Mouse (Mus musculus) C2C12 (cell line): ENCODE results near the gene Zfp579. TPM values are rescaled to one million over a fixed set of nuclear protein-coding genes. Genes with fewer than 3 reads are reported as not detected.
A peak's percentile ranks its signal among the peaks of the same experiment; 100 is the strongest.

Experiments used
- H3K27me3 ChIP-seq: one replicate; pipeline ENCODE4 v1.6.1; 2011; ENCODE audit not compliant: control insufficient read depth, insufficient read depth, insufficient read length
- H3K36me3 ChIP-seq: one replicate; pipeline ENCODE4 v1.6.1; 2011; ENCODE audit not compliant: control insufficient read depth, insufficient read depth
- H3K4me3 ChIP-seq: one replicate; pipeline ENCODE4 v1.5.1; 2011; ENCODE audit warnings: mild to moderate bottlenecking, control low read depth; ENCODE audit not compliant: poor library complexity, insufficient read depth, severe bottlenecking
- H3K79me2 ChIP-seq: one replicate; pipeline ENCODE4 v1.6.1; 2011; ENCODE audit not compliant: control insufficient read depth, insufficient read depth
- H3K79me3 ChIP-seq: one replicate; pipeline ENCODE4 v1.6.1; 2011; ENCODE audit warnings: low read depth, control low read depth
- H3ac ChIP-seq: one replicate; pipeline ENCODE3; 2011; ENCODE audit warnings: low read depth; ENCODE audit not compliant: control insufficient read depth, insufficient read length
- CEBPB ChIP-seq: IDR thresholded peaks from one replicate; pipeline ENCODE4 v1.6.1; 2011; ENCODE audit warnings: low read depth, mild to moderate bottlenecking, control low read depth, moderate library complexity
- CTCF ChIP-seq: IDR thresholded peaks from one replicate; pipeline ENCODE4 v1.5.1; 2011; ENCODE audit not compliant: control insufficient read depth, insufficient read depth, insufficient read length
- FOSL1 ChIP-seq: IDR thresholded peaks from one replicate; pipeline ENCODE4 v1.8.0; 2011; ENCODE audit warnings: mild to moderate bottlenecking, low read length; ENCODE audit not compliant: poor library complexity, insufficient read depth, severe bottlenecking
- MAX ChIP-seq: IDR thresholded peaks from one replicate; pipeline ENCODE4 v1.6.1; 2011; ENCODE audit warnings: mild to moderate bottlenecking, control low read depth
- MYOD1 ChIP-seq: IDR thresholded peaks from one replicate; pipeline ENCODE4 v1.6.1; 2011; ENCODE audit warnings: low read depth; ENCODE audit not compliant: control insufficient read depth, insufficient read length
- MYOG ChIP-seq: IDR thresholded peaks from one replicate; pipeline ENCODE4 v1.6.1; 2011; ENCODE audit not compliant: control insufficient read depth, insufficient read length; ENCODE audit errors: extremely low read depth
- USF1 ChIP-seq: IDR thresholded peaks from one replicate; pipeline ENCODE4 v1.6.1; 2011; ENCODE audit warnings: low read depth, mild to moderate bottlenecking, control low read depth, moderate library complexity
- long read RNA-seq, 2 experiments: library from polyadenylated mRNA; unstranded; transcript quantifications; one replicate each; pipeline ENCODE4 v2.0.0; 2019 to 2020
- polyA plus RNA-seq: library from polyadenylated mRNA; unstranded; fragments of >200 nt; fragmentation: generic; extraction: Trizol; gene quantifications from one replicate; pipeline ENCODE4 v1.2.1, GENCODE M21; 2012; ENCODE audit warnings: missing spikeins

Zfp579 gene
- polyA plus RNA-seq, result 10.1 TPM
- long read RNA-seq, experiment 1, partial matches to known transcripts, result 0 of 11 reads
- long read RNA-seq, experiment 1, other reads (novel, unspliced or antisense), result 0 of 11 reads
- long read RNA-seq, experiment 2, transcript Zfp579-201 (2 exons, 2,157 nt), result major isoform, 12 of 12 reads
- long read RNA-seq, experiment 2, partial matches to known transcripts, result 0 of 12 reads
- long read RNA-seq, experiment 2, other reads (novel, unspliced or antisense), result 0 of 12 reads

DNA sequence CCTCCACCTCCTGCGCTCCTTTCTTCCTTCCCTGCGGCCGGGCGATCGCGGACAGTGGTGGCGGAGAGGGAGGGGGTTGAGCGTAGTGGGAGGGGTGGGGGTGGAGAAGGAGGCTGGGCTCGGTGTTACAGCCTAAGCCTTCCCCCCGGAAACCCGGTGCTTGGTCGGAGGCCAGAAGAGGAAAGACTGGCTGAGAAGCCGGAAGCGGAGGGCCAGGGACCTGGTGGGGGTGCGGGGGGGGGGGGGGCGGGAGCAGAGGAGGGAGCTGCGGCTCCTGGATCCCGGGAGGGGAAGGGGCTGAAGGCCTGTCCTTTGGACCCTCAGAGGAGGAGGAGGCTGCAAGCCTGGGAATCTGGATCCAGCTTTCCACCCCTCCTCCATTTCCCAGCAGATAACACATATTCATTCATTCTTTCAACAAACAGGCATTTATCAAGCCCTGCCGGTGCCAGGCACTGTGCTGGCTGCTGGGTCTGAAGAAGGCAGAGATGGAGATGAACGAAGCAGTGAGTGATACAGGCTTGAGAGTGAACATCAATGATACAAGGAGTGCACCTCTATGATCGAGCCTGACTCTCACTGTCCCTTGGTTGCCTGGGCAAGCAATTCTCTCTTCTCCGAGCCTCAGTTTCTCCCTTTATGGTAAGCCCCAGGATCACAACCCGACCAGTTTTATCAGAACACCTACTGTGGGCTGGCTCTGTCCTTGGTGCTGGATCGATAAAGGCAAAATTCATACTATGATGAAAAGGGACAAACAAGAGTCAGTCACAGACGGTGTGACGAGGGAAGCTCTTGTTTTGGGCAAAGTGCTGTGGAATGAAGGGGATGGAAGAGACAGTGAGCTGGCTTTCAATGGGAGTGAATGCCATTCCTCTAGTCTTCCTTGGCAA, at the start of gene Zfp579:
Gene Zfp579 (minus strand): TSS at position 156 of the 893 bp plus-strand sequence.
- H3K79me2 ChIP-seq, result peaks cover 6% of the 10 kb centered on the region
- no peaks in the 10 kb centered on the region for H3K36me3 ChIP-seq
- no peaks in the 10 kb centered on the region for H3K79me3 ChIP-seq

DNA sequence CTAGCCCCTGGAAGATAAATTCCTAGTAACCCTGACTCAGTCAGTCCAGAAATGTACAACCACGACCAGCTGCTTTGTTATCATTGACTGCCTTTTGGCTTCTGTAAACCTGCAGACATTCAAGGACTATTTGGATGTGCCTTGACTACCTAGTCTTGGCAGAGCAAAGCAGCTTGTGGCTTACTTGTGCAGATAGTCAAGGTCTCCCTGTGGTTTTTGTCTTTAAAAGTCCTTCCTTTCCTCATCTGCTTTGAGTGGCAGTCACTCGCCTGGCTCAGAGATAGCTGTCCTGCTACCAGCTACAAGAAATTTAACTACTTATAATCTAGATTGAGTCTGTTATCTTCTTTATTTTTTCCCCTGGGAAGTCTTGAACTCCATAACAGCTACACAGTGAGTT, 49.0 kb upstream of the Zfp579 start:
- Histone ChIP-seq H3K36me3 (no peaks in the 10 kb centered on the region), H3K79me3 (no peaks in the 10 kb centered on the region), H3ac (no peak overlapping the region), H3K27me3 (no peaks in the 10 kb centered on the region), H3K4me3 (no peak overlapping the region), H3K79me2 (no peaks in the 10 kb centered on the region)
- TF ChIP-seq MAX, result no peak
- TF ChIP-seq MYOD1, result no peak
- TF ChIP-seq CTCF, result no peak
- no peak for TF ChIP-seq CEBPB
- no peak for TF ChIP-seq MYOG
- no peak for TF ChIP-seq FOSL1
- TF ChIP-seq USF1, result no peak

More for the DNA sequence above, at the start of gene Zfp579:
- Histone ChIP-seq H3K4me3 (peak within 1 kb of the TSS; percentile 43), H3ac (peak within 1 kb of the TSS; percentile 72), H3K27me3 (no peaks in the 10 kb centered on the region)
- TF ChIP-seq CEBPB, result no peak

DNA sequence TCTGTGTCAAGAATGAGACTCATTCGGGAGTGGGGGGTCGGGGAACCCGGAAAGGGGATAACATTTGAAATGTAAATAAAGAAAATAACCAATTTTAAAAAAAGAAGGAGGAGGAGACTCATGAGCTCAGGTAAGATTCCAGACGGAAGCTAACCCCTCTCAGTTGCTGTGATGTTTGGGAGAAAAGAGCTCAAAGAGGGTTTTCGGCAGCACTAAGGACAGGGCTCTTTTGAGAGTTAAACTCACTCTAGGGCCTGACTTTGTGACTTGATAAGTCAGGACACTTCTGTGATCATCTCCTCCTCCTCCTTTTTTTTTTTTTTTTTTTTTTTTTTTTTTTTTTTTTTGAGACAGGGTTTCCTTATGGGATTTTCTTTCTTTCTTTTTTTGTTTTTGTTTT, 43.0 kb upstream of the Zfp579 start:
- H3K4me3 ChIP-seq, result peak overlapping the region; percentile 39
- H3K79me3 ChIP-seq, result peaks cover 1% of the 10 kb centered on the region
- no peaks in the 10 kb centered on the region for H3K79me2 ChIP-seq
- H3ac ChIP-seq, result no peak overlapping the region
- H3K36me3 ChIP-seq, result no peaks in the 10 kb centered on the region
- TF ChIP-seq MAX, result no peak
- no peak for TF ChIP-seq FOSL1
- TF ChIP-seq MYOG, result no peak
- no peak for TF ChIP-seq MYOD1
- TF ChIP-seq USF1, result no peak
- TF ChIP-seq CEBPB, result no peak
- no peak for TF ChIP-seq CTCF
- no peaks in the 10 kb centered on the region for H3K27me3 ChIP-seq

DNA sequence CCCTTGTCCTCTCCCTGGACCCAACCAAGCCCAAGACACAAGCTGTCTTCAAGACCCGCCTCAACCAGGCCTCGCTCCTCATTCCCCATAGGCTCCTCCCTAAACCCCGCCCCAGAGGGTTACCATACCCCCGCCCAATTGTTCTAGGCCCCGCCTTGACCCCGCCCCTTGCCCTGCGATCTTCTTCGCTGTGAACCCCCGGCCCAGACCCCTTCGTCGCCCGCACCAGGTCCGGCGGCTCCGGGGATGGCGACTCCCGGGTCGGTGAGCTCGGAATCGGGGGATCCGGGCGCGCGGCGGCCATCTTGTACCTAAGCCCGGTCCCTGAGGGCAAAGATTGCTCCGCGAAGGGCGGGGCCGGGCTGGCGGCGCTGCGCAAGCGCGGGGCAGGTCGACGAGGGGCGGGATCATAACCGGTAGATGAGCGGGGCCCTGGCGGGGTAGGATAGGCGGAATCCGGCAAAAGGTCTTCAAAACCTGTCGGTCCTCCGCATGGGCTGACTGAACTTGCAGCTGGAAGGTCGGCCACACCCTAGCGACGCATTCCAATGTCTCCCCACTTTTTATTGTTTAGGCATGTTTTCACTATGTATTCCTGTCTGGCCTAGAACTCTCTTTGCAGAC, 42.3 kb upstream of the Zfp579 start, which contains the start of gene Zfp784:
Gene Zfp784 (minus strand): TSS at position 338 of the 624 bp plus-strand sequence.
- peak within 1 kb of the TSS; percentile 56 for H3ac ChIP-seq
- peaks cover 3% of the 10 kb centered on the region for H3K36me3 ChIP-seq
- TF ChIP-seq USF1, result no peak
- TF ChIP-seq MYOD1, result no peak
- no peak for TF ChIP-seq CEBPB
- no peak for TF ChIP-seq MYOG
- no peak for TF ChIP-seq CTCF
- no peak for TF ChIP-seq FOSL1
- TF ChIP-seq MAX, result no peak
- peak within 1 kb of the TSS; percentile 39 for H3K4me3 ChIP-seq
- H3K79me2 ChIP-seq, result no peaks in the 10 kb centered on the region
- peaks cover 1% of the 10 kb centered on the region for H3K79me3 ChIP-seq
- H3K27me3 ChIP-seq, result no peaks in the 10 kb centered on the region

DNA sequence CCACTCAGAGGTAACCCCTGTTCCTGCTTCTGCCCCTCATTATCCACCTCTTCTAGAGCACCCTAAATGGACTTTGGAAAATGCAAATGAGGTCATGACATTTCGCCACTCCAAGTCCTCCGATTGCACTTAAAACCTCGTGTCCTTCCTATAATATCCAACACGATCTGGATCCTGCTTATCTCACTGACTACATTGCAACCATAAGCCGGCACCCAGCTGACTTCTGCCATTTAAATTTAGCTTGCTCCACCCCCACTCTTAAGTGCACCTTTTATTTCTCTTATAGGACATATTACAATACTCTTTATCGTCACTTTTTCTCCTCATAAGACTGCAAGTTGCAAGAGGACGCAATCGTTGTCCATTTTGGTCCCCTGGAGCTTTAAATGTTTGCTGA, 41.5 kb upstream of the Zfp579 start:
- Histone ChIP-seq H3K4me3 (no peak overlapping the region), H3ac (no peak overlapping the region), H3K36me3 (peaks cover 11% of the 10 kb centered on the region)

DNA sequence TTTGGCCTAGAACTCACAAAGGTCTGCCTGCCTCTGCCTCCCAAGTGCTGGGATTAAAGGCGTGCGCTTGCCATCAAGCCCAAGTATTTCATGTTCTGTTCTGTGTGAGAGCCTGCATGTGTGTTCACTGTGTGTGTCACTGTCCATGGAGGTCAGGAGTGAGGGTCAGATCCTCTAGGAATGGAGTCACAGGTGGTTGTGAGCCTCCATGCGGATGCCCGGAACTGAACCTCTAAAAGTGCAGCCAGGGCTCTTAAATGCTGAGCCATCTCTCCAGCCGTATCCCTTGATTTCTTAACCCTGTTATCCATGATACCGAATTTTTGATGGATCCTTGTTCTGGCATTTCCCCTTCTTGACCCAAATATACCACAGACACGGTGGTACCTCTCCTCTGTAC, 41.1 kb upstream of the Zfp579 start:
- peaks cover 1% of the 10 kb centered on the region for H3K79me3 ChIP-seq
- peaks cover 15% of the 10 kb centered on the region for H3K36me3 ChIP-seq

More for the DNA sequence above, 41.5 kb upstream of the Zfp579 start:
- Histone ChIP-seq H3K79me2 (no peaks in the 10 kb centered on the region), H3K79me3 (peaks cover 1% of the 10 kb centered on the region), H3K27me3 (no peaks in the 10 kb centered on the region)
- no peak for TF ChIP-seq MYOG
- no peak for TF ChIP-seq CEBPB
- TF ChIP-seq USF1, result no peak

More for the DNA sequence above, 41.1 kb upstream of the Zfp579 start:
- Histone ChIP-seq H3ac (no peak overlapping the region), H3K27me3 (no peaks in the 10 kb centered on the region), H3K79me2 (no peaks in the 10 kb centered on the region), H3K4me3 (no peak overlapping the region)
- no peak for TF ChIP-seq MYOG
- no peak for TF ChIP-seq MAX
- TF ChIP-seq USF1, result no peak
- no peak for TF ChIP-seq FOSL1
- TF ChIP-seq CEBPB, result no peak
- no peak for TF ChIP-seq MYOD1
- no peak for TF ChIP-seq CTCF
